Mouse (Mus musculus) large intestine, adult 2 months (tissue): ENCODE data around the gene Ptpn9. TPM values are rescaled to one million over a fixed set of nuclear protein-coding genes. Genes with fewer than 3 reads are reported as not detected.
A peak's percentile ranks its signal among the peaks of the same experiment; 100 is the strongest.

Source experiments
- DNase-seq: peaks from one replicate; pipeline ENCODE4 v3.0.0-alpha.2; 2012; ENCODE audit warnings: low read depth, low spot score
- WGBS: fragments of 180-500 bp; shearing (Covaris S2); methylation state at CpG from one replicate; pipeline ENCODE4 v1.1.7; 2018; 5-methylcytosine and 5-hydroxymethylcytosine counted together
- polyA plus RNA-seq: library from polyadenylated mRNA; depleted of rRNA; stranded (reverse); fragments of >200 nt; gene quantifications from 2 replicates; pipeline ENCODE4 v1.2.3, GENCODE M21; 2012

The Ptpn9 gene
- polyA plus RNA-seq, 1 experiment: 14.2 TPM

DNA sequence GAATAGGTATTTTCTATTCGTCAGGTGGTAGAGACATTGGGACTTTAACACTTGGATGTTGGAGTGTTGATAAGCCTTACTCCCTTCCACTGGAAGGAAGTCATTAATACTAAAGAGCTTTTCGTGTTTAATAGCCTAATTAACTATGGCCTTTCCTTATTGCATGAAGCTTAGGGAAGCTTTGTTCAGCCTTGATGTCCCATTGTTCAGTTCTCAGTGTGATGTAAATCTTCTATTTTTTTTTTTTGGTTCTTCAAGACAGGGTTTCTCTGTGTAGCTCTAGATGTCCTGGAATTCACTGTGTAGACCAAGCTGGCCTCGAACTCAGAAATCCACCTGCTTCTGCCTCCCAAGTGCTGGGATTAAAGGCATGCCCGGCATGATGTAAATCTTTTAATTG is 18.2 kb downstream of the Ptpn9 start:
- DNase-seq: no peak
- 93% methylated on average over 4 of the region's 4 CpGs for WGBS

DNA sequence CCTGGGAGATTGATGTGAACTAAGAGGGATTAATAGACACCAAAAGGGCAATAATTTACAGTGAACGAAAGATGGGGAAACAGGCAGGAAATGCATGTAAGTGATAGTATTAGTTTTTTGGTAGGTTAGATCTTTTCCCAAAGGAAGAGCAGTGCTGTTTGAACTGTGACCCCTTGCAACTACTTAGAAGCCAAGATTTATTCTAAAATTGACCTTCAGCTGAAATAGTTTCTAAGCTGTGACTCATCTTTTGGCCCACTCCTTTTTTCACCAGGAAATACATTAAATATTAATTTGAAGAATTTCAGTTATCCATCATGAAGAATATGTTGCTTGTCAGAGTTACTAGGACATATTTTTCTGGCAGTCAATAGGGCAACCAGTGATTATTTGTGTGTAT is 19.0 kb downstream of the Ptpn9 start:
- WGBS: 82% methylated on average over 1 of the region's 1 CpGs

DNA sequence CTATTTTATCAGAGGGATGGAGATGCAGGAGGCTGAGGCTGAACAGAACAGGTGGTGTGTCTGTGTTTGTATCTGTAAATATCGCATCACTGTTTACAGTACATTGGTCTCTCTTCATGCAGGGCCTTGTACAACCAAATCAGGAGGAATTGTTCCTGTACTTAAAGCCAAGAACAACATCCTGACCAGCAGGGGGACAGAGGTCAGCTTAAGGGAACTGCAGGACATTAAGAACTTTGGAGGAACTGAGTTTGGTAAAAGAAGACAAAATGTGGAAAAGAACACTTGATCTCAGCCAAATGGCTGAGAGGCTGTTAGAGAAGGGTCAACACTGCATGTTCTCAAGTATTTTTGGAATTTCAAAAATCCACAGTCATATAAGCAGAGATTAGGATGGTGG is 20.0 kb downstream of the Ptpn9 start:
- WGBS: 74% methylated on average over 1 of the region's 1 CpGs

More for the DNA sequence above, 19.0 kb downstream of the Ptpn9 start:
- DNase-seq: no peak

DNA sequence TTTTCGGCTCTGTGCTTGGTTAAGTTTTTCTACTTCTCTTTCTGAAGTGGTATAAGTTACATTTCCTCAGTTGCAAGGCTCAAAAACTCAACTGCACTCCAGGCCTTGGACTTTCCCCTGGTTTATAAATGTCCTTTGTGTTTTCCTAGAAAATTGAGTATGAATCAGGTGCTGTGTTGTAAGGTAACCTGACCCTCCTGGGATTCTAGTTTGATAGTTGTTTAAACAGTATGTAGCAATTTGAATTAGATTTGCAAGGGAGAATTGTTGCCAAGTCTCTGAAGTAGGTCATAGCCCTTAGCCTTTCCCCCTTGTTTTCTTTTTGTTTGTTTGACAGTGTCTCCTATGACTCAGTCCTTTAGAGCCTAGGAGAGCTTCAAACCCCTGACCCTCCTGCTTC is 22.9 kb downstream of the Ptpn9 start:
- DNase-seq: peak; percentile 13

More for the DNA sequence above, 20.0 kb downstream of the Ptpn9 start:
- no peak for DNase-seq

DNA sequence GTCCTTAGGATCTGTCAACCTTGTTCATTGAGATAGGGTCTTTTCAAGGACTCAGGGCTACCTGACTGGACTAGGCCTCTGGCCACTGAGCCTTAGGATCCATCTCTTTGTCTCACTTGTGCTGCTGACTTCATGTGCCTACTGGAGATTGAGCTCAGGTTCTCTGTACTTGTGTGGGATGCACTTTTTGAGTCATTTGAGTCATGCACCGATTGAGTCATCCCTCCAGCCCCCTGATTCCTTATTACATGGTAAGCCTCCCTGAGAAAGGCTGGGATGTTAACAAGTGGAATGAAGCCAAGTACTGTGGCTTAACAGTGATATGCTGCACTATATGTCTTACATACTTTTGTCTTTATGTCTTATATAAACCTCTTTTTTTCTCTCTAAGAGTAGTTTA is 37.0 kb downstream of the Ptpn9 start:
- WGBS: 75% methylated on average over 1 of the region's 1 CpGs
- no peak for DNase-seq

More for the DNA sequence above, 22.9 kb downstream of the Ptpn9 start:
- WGBS: 30% methylated on average over 1 of the region's 1 CpGs

DNA sequence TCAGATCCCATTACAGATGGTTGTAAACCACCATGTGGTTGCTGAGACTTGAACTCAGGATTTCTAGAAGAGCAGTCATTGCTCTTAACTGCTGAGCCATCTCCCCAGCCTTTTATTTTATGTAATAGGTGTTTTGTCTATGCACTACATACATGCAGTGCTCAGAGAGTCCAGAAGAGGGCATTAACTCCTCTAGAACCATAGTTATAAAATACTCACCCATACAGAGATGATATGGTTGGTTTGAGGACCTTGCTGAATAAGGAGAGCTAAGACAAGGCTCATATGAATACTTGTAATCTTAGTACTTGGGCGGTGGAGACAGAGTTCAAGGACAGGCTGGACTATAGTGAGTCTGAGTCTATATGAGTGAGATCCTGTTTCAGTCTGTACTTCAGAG is 61.5 kb downstream of the Ptpn9 start:
- DNase-seq: no peak
- WGBS: 53% methylated on average over 1 of the region's 1 CpGs

- 53% methylated on average over 2 of the region's 2 CpGs for WGBS
- DNase-seq: no peak
Observed at GRCm38 (mm10) chr9:57064164-57064563, 69.4 kb downstream of the Ptpn9 start.

- DNase-seq: no peak
Observed at GRCm38 (mm10) chr9:57068266-57068665, 73.5 kb downstream of the Ptpn9 start.

GRCm38 (mm10) chr9:57070262-57070661 is 75.5 kb downstream of the Ptpn9 start:
- no peak for DNase-seq
- 40% methylated on average over 1 of the region's 1 CpGs for WGBS

More at GRCm38 (mm10) chr9:57068266-57068665, 73.5 kb downstream of the Ptpn9 start:
- WGBS: 57% methylated on average over 3 of the region's 3 CpGs

DNA sequence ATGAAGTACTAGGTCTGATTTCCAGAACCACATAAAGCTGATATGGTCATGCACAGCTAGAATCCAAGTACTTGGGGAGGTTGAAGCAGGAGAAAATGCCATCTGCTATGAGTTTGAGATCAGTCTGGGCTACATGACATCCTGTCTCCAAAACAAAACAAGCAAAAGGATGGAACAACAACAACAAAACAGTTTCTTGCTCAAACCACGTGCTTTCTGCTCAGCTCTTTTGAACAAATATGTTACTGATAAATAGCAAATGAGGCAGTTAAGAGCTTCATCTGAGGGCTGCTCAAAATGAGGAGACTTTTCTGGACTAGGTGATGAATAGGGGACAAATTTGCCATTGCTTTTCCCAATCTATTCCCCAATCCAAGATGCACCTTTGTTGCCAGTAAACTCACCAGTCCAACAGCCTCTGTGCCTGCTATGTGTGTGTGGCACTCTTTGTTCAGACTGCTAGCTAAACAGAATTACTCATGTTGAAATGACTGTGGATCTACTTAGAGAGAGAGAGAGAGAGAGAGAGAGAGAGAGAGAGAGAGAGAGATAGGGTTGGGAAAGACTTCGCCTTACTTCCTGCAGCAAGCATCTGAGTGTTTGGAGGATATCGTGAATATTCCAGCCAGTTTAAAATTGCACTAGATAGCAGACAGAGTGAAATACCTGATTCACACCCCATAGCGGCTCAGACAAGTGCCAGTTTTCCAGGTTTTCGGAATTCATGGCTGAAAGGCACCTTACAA is 76.2 kb downstream of the Ptpn9 start:
- DNase-seq: no peak
- 8% methylated on average over 5 of the region's 5 CpGs for WGBS

DNA sequence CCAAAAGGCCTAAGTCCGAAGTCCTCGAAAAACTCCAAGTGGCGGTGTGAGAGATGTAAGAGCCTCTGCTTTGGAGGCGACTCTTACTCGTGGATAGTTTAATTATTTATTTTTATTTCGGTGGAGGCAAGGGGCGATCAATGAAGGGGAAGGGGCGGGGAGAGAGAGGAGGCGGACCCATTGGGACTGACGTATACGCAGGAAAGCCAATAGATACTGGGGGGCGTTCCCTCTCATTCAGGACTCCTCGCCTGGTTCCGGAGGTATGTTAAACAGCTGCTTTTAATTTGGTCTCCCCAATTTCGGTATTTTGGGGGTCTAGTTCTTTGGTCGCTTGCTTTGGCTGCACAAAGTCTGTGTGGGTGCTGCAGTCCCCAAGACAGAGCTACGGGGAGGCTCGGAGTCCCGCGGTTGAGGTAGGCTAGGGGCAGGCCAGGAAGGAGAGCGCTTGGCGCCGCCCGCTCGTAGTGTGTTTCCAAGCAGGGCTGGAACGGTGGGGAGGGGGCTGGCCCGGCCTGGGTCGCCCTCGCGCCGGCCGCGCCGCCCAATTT is 77.2 kb downstream of the Ptpn9 start, which contains the start of gene Sin3a:
Sin3a (plus strand) TSS at position 240 of the 551 bp plus-strand sequence.
- no peak for DNase-seq
- under 1% methylated on average over 34 of the region's 34 CpGs for WGBS

GRCm38 (mm10) chr9:57072526-57072988 is 77.8 kb downstream of the Ptpn9 start:
- no peak for DNase-seq
- under 1% methylated on average over 40 of the region's 40 CpGs for WGBS

- WGBS: under 1% methylated on average over 54 of the region's 54 CpGs
Observed at GRCm38 (mm10) chr9:57072989-57073789, 78.5 kb downstream of the Ptpn9 start.

DNA sequence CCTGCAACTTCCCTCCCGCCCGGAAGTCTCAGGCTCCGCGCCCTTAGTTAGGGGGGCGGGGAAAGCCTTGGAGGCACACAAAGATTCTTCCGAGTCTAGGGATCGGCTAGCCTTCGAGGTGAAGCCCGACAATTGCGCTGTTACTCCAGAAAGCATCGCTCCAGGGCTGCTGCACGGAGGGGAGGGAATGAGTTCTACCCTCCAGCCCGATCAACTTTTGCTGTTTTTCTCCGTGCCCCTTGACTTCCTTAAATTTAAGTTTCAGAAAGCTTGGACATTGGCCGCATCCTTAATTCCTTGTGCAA is 79.0 kb downstream of the Ptpn9 start:
- DNase-seq: no peak
- WGBS: under 1% methylated on average over 15 of the region's 15 CpGs

More at GRCm38 (mm10) chr9:57072989-57073789, 78.5 kb downstream of the Ptpn9 start:
- DNase-seq: peak; percentile 100

GRCm38 (mm10) chr9:57074171-57074821 is 79.6 kb downstream of the Ptpn9 start:
- 3% methylated on average over 21 of the region's 21 CpGs for WGBS

DNA sequence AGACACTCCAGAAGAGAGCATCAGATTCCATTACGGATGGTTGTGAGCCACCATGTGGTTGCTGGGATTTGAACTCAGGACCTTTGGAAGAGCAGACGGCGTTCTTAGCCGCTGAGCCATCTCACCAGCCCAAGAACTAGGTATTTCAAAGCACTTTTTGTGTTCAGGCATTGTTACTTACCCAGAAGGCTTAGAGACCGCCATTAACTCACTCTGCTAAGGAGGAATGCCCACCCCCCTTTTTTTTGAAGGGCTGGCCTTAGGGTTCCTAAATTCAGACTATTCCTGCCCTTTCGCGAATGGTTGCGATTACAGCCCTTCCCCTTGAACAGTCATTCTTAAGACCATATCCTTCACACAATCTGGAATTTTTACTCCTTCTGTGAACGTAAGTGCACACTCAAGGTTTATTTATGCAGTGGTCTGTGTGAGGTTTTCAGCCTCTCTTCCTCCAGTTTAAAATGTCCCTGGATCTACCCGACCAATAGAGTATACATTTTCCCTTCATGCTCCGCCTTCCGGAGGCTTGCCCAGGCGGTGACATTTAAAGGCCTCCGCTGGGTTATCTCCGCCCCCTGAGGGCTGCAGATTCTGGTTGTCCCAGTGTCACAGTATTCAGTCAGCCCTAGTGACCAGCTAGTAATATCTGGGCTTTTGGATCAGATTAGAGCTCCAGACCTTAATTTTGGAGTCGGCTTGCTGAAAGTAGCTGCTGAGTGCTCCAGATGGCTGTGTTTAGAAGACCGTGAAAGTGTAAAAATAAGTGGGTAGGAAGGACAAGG is 80.3 kb downstream of the Ptpn9 start:
- DNase-seq: peak; percentile 67
- WGBS: 3% methylated on average over 17 of the region's 17 CpGs

More at GRCm38 (mm10) chr9:57074171-57074821, 79.6 kb downstream of the Ptpn9 start:
- DNase-seq: peak; percentile 8

DNA sequence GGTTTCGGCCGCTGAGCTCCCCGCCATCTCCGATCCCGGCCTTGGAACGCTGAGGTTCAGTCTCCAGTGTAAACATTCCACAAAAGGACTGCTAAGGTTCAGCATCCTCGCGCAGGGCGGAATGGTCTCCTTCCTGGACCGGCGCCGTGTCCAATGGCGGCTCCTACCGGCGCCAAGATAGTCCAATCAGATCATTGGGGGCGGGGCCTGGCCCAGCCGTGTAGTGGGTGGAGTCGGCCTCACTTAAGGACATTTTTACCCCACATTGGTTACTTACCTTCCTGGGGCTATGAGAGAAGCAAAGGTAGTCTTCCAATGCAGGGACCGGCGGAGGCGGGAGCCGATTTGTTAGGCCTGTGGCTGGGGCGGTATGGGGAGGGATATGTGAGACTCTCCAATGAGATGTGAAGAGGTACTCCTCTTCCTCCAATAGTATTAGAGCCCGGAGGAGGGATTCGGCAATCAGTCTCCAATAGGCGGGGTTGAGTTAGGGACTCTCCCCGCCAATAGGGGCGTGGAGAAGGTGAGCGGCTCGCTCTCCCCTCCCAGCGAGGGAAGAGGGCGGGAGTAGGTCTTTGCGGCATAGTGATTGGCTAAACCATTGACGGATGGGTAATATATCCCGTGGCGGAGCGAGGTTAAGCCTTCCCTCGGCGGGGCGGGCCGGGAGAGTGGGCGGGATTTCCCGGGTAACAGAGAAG is 81.1 kb downstream of the Ptpn9 start:
- under 1% methylated on average over 43 of the region's 43 CpGs for WGBS

More for the DNA sequence above, 81.1 kb downstream of the Ptpn9 start:
- DNase-seq: peak; percentile 96
